Mouse (Mus musculus) induced T-regulatory cell, adult 2 months (primary cell): ENCODE results near the gene Slc9a9.

Experiments used
- DNase-seq: peaks from one replicate; pipeline ENCODE4 v3.0.0-alpha.2; 2012; ENCODE audit warnings: low read depth

Slc9a9 gene

DNA sequence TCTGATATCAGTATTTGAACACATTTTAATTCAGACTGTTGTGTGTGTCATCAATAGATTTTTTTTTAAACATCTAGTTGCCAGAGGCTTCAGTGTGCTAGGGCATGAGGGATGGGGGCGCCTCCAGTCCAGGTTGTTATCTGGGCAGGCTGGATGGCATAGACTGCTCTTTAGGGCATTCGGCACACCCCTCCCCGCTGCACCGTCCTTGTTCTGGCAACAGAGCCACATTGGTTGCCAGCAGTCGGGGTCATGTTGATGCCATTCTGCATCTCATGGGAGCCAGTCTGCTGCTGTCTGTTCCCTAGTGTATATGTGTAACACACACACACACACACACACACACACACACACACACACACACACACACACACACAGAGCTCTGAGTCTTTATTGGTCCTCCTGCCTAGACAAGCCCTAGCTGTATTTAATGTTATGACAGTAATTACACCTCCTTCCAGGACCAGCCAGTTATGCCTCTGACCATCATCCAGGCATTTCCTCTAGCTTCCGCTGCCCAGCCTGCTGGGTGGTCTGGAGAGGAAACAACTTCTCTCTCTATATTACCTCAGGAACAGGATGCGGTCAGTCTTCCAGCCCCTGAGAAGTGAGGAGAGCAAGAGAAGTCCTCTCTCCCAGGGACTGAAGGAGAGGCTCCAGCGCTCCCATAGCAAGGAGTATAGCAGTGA, 63.0 kb downstream of the Slc9a9 start:
- DNase-seq: no peak

DNA sequence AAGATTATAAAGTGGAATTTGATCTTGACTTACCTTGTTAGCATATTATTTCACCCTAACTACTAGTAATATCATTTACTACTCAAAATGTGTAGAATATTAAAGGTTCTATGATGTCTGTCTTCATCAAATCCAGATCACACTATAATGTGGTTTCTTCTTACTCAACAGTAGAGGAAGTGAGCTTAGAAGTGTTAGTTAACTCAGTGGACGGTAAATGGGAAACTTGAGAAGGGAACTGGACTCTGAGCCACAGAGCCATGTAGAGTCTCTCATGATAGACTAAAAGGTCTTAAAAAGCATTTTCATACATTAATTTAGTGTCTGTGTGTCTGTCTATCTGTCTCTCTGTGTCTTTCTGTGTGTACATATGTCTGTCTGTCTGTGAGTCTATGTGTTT, 64.6 kb downstream of the Slc9a9 start:
- no peak for DNase-seq

DNA sequence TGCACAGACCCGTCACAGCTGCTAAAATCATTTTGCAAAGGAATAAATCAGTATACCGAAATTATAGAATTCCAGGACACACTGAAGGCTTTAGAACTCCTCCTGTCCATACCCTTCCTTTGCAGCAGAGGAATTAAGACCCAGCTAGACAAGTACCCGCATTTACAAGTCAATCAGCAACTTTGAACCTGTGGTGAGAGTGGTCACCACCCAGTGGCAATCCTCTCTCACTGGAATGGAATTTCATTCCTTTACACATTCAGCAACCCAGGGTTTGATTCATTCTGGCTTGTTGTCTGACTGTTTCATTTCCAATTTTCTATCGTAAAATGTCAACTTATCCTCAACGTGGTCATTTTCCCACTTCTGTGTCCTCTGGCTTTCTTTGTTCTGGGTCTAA, 67.5 kb downstream of the Slc9a9 start:
- DNase-seq: no peak

DNA sequence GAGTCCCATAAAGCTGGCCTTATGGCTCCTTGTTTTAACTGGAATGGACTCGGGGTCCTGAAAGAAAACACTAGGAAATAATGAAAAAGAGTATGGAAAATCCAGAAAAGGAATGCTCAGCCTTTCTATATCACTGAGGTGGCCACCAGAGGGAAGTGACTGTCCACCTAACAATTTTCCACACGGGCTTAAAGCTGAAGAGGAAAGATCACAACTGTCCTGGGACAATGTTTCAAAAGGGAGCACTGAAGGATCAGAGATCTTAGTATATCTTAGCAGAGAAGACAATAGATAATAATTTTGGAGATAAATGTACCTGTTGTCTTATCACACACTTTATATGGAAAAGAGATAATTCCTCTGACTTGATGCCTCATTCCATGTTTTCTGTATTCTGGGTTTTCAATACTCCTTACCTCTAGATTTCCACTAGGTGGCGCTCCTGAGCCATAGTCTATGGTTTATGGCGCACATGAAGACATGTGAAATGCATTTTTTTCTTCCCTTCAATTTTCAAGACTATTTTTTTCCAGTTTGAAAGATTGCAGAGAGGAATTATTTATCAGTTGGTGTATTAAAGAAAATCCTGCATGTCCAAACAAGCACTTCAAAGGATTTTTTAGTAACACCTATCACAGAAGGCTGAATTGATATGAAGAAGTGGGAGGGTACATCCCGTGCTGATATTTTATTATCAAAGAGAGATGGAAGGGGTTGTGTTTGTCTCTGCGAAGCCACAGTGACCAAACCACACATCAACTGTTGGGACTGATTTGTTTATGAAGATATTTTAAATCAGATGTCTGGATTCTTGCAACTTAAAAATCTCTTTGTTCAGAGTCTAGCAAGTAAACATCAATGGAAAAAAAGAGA, 69.1 kb downstream of the Slc9a9 start:
- peak; percentile 83 for DNase-seq

DNA sequence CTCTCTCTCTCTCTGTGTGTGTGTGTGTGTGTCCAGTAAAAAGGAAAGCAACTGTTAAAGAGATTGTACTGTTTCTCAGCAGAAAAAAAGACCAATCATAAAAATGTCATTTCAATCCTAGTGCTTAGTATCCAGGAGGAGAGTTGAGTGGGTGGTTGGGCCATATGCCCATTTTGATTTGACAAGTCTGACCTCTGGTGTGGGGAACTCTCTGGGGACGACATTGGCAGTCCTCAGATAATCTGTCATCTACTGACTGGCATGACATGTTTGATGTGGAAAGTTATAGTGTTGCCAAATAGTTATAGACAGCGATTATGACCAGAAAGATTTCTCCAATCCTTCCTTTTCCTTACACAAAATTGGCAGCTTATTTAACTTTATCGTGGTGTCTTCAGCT, 71.1 kb downstream of the Slc9a9 start:
- no peak for DNase-seq

DNA sequence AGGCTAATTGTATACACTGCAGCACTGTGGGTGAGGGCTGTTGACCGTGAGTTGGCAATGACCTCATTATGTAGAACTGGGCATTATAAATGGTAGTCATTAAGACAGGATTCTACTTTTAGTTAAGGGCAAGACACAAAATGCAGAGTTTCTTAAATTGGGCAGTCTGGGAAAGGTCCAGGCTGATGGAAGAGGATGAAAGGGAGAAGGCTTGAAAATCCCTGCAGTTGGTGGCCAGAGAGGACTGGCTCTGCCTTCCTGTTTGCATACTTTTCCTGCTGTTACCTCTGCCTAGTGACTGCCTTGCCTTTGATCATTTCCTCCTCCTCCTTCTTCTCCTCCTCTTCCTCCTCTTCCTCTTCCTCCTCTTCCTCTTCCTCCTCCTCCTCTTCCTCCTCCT, 73.6 kb downstream of the Slc9a9 start:
- DNase-seq: no peak

DNA sequence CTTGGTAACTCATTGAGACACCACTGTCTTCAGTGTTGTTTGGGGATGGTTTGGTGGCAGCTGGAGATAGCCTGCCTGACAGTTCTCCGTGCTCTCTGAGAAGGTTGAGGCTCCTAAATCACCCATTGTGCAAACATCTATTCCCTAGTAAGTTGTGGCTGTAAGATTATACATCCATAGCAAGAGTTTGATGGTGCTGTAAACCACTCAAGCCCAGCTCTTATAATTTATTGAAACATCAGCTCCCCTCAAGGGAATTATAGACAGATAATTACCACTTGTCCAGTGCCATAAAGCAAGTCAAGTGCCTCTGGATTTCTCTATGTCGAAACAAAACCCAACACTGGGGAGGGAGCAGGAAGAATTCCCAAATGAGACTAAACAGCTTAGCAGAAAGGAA, 78.8 kb downstream of the Slc9a9 start:
- no peak for DNase-seq

DNA sequence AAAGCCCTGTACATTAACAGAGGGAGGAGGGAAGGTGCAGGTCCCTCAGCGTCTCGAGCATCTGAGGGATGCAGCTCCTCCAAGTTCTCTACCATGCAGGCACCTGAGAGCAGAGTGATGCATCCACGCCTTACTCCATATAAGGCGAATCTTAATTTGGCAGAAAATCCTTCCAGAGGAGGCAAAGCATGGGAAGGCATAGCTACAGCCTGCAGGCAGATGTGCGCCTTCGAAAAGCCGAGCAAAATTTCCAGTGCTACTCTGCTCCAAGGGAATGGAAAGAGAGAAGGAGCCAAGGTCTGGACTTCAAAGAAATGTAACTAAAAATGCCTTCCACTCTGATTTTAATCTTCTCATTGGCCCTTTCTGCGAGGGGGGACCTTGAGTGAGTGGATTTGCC, 80.5 kb downstream of the Slc9a9 start:
- no peak for DNase-seq

DNA sequence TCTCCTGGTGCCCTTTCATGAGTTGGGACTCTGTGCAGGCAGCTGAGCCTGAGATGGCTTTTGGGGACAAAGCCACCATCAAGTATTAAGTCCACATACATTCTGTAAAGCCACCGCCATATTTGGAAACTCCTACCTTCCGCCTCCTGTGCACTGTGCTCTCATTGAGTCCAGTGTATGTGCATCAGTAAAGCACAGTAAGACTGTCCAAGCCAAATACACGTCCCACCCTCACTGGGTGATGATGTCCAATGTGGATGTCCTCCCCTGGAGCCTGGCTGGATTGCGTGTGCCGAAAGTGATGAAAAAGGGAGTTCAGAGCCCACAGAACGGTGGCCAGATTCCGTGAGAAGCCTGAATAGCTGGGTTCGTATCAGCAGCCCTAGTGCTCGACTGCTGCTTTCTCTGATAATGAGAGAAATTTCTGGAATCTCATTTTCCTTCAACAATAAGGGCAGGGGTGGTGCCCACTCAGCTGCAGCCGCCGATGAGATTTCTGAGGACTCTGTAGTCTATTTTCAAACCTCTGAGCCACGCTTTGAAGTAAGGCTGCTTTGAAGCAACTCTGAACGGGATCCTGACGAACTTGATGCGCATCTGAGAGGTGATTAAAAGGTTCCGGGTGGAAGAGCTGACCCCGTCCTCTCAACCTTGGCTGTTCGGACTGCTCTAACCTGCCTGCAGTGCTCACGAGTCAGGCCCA, 81.4 kb downstream of the Slc9a9 start:
- DNase-seq: no peak

DNA sequence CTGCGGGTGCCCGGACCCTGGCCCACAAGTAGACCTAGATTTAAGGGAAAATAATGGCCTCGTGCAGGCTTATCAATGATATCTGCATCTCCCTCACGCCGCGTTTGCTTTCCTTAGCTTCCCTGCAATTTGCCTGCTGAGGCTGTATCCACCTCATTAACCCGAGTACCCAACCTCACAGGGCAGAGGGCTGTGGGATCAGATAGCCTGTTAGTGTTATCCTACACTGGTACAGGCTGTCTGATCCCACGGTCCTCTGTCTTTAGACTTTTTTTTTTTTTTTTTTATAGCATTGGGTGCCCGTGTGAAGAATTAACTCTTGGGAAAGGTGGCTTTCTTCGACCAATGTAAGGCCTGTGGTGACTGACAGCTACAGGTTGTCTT, 81.9 kb downstream of the Slc9a9 start:
- DNase-seq: no peak

DNA sequence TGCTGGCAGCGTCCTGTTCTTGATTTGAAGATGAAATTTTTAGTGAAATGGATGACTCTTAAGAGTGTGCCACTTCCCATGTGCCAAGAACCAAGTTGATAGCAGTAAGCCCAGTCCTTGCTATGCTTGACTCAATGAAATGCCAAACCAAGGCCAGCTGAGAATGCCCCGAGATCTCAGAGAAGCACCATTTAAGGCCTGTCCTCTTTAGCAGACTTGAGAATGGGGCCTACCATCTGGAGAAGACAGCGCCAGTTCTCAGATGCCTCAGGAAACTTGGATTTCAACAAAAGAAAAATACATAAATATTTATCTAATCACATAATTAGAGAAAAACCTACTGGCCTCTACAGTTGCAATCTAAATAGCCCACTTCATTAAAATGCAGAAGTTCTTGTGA, 82.4 kb downstream of the Slc9a9 start:
- no peak for DNase-seq

DNA sequence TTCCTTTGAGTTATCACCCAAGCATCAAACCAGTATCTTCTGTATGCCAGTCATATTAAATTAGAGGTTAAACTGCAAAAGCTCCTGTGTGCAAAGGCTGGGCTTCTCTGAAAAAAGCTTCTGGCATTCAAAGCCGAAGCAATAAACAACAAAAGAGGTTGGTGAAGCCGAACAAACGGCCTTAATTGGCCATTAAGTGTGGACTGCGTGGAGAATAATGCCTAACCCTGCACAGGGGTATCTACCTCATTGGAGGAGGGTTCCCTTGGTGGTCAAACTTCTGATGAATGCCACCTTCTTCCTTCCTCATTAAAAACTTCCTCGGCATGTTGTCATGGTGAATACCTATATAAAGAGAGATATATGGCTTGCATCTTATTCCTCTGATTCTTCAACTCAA, 90.2 kb downstream of the Slc9a9 start:
- DNase-seq: no peak

DNA sequence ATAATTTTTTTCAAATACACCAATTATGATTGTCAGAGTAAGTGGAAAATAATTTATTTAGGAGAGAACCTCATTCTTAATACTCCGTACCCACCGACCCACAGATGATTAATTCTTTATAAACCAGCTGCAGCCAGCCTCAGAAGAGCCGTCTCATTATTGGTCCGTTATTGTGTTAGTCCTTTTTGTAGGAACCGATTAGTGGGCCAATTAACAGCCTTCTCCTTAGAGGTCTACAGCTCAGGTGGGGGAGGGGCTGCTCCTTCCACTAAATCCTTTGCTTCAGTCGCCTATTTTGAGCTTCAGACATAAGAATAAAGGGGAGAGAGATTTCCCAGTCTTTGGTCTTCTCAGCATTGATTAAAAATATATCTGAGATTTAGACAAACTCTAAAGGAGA, 98.4 kb downstream of the Slc9a9 start:
- DNase-seq: no peak

DNA sequence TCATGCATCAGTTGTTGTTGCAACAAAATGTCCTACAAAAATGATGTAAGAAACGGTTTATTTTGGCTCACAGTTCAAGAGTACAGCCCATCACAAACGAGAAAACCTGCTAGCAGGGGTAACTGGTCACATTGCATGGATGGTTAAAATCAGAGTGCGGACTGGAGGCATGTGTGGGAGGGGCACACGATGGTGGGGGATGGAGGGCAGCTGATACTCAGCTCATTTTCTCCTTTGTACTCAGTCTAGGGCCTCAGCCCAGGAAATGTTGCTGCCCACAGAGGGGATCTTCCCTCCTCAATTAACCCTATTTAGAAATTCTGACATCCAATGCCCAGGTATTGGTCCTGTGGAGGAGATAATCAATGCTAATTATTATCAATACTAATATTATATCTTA, 98.8 kb downstream of the Slc9a9 start:
- DNase-seq: no peak

DNA sequence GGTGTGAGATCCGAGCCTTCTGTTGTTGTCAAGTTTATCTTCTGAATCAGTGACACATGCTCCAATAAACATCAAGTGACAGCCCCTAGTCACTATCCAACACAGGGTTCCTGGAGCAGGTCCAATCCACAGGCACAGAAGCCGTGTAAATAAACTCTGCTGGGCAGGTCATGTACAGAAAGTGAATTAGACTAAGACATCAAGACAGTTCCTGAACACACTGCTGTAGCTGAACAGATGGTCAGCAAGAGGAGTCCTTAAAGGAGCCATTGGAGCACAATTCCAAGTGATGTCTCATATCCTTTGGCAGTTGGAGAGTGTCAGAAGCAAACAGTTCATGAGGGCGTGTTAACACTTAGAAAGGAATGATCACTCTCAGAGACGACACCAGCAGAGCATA, 103.6 kb downstream of the Slc9a9 start:
- DNase-seq: no peak

DNA sequence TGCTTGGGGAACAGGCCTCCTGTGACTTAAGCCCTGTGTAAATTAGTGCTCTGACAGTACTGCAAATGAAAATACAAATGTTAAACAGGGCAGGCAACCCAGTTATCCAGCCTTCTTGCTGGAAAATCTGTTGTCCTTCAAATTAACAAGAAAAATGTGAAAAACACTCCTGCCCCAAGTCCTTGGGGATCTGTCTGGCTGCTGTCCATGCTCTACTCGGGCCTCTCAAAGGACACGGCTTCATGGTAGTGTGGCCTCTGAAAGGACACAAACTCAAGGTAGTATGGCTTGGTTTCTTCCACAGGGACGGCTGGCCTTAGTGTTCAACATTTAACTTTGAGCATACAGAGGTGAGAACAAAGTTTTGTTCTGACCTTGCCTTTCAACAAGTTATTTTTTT, 118.6 kb downstream of the Slc9a9 start:
- DNase-seq: no peak

DNA sequence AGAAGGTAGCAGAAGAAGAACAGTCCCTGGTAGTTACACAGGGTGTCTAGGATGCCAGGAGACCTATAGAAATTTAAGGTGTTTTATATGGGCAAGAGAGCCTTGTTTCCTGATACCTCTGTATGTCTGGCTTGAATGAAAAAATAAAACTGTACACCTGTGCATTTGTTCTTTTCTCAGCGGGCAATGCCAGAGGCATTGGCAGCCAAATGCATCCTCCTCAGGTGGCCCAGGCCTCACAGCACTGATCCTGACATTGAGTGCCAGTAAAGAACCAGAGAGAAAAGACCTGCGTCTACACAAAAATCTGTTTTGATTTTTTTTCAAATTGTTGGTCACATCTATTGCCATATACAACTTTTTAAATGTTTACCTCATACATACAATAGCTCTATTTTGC, 121.3 kb downstream of the Slc9a9 start:
- DNase-seq: no peak

DNA sequence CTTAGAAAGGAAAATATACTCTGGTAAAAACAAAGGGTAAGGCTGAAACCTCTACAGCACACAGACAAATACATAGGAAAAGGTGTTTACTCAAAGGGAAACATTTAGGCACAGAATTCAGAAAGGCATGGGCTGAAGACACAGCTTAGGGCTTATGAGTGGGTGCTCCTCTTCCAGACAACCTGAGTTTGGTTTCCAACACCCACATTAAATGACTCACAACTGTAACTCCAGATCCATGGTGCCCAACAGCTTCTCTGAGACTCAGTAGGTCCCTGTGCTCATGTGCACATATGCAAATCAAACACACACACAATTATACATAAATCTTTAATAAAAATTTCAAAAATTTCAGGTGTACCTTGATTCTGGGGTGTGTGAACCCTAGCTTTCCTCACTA, 133.4 kb downstream of the Slc9a9 start:
- no peak for DNase-seq

DNA sequence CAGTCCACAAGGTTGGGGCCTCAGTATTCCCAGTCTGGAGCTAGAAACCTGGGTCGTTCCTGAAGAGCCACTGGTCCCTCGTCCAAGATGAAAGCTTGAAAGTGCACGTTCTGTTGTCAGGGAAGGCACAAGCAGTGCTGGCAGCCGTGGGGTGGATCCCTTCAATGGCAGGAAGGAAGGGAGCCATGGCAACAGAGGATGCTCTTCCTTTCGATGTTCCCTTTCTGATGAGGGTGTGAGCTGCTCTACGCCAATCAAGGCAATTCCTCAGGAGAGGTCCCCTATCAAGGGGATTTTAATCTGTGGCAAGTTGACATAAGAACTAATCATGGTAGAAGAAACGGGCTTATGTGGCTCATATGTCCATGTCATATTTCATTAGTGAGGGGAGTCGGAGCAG, 135.8 kb downstream of the Slc9a9 start:
- DNase-seq: no peak

DNA sequence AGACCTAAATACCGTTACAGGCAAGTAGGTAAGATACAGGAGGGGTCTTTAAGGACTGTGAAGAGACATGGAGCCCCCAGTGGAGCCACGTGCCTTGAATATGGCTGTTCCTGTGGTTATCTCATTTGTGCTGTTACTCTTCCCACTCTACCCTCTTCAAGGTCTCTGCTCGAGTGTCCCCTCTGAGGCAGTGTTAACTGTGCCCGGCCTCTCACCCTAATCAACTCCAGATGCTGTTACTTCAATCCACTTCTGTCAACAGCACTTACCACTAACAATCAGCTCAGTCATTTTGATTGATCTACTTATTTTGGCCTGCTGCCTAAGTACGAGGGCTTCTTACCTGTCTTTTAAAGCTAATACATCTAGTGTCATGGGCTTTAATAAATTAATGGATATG, 145.8 kb downstream of the Slc9a9 start:
- DNase-seq: no peak

DNA sequence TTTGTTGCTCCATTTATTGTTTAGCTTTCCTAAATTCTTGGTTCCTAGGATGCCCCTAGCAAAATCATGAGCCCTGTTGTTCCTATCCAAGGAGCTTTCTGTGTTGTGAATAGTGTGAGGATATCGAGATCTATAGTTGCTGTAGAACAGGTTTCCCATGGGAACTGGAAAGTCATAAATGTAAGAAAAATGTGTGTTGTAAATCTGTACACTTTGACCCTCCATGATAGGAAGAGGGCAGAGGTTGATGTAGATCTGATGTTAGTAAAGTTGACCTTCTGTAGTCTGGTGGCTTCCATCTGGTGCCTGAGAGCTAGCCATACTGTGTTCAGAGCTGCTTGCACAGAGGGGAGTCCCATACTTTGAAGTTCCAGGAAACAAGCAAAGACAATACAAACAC, 151.6 kb downstream of the Slc9a9 start:
- DNase-seq: no peak

DNA sequence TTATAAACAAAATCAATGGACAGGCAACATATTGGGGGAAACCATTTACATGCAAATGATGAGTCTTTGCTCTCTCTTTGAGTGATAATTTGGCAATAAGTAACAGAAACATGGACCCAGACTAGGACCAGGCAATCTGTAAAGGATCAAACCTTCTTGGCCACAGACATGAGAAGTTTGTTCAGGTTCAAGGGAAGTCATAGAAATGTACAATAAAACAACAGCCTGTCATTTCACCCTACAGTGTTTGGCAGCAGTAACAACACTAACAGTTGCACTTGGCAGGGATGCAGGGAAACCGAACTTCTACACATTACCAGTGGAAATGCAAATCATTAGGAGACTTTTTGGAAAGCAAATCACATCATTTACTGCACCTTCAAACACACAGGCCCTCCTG, 164.1 kb downstream of the Slc9a9 start:
- DNase-seq: no peak

DNA sequence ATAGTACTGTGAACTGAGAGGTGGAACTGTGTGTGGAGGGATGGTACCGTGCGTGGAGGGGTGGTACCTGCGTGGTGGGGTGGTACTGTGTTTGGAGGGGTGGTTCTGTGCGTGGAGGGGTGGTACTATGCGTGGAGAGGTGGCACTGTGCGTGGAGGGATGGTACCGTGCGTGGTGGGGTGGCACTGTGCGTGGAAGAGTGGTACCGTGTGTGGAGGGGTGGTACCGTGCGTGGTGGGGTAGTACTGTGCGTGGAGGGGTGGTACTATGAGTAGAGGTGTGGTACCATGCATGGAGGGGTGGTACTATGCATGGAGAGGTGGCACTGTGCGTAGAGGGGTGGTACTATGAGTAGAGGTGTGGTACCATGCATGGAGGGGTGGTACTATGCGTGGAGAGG, 167.7 kb downstream of the Slc9a9 start:
- no peak for DNase-seq
